Mouse (Mus musculus): ENCODE measurements around the gene Cbs. TPM values are rescaled to one million over a fixed set of nuclear protein-coding genes. Genes with fewer than 3 reads are reported as not detected.

The Cbs gene
- total RNA-seq, 2 experiments from 2014 or later, result 0.32 to 1.9 TPM

Small RNA genes lying within 50 kb of the gene (microRNA-seq; reads per million reads assigned to microRNA genes)
- gene Gm24970, result 0 to 0.12 reads per million in 2 experiments

Other genes with a start within 250 kb of the Cbs start
- 1 to 10 TPM; 5.6 to 9.2 TPM for gene Wdr4, start 117.3 kb downstream of the Cbs start, total RNA-seq (2021)
- 1,000 to 10,000 TPM; 1,261 to 1,328 TPM for gene Ndufv3, start 117.1 kb downstream of the Cbs start, total RNA-seq (2021)
- gene Pknox1, start 72.5 kb downstream of the Cbs start, total RNA-seq (2021), result 10 to 100 TPM; 11.6 to 15.0 TPM
- 10 to 100 TPM; 82.0 to 82.2 TPM for gene U2af1, start 21.7 kb upstream of the Cbs start, total RNA-seq (2021)
- gene Cryaa, start 40.6 kb upstream of the Cbs start, total RNA-seq (2021), result not detected
- 10 to 100 TPM; 41.4 to 72.2 TPM for gene Sik1, start 218.6 kb upstream of the Cbs start, total RNA-seq (2021)